ENCODE assay signal across 8 mouse cellular contexts in genomic region chr1:36691271-36692155, GRCm38 (mm10). TPM values are rescaled to one million over a fixed set of nuclear protein-coding genes. Genes with fewer than 3 reads are reported as not detected.
DNase-seq lines count a peak whose midpoint lies in the region; ATAC-seq and TF ChIP-seq lines count a peak whose summit lies in the region.

Cox5b (plus strand) TSS chr1:36691449.

- H3K9me3 ChIP-seq in hindbrain, postnatal 0 days (ENCODE audit: low read length) = no peaks in the 10 kb centered on the region

- no peak for TF ChIP-seq CTCF in gastrocnemius, adult 2 months (IDR thresholded peaks at IDR 0.05)
- no peak for TF ChIP-seq CTCF in hindbrain, postnatal 0 days (IDR thresholded peaks at IDR 0.05; ENCODE audit: low read depth)
- no peak for TF ChIP-seq CTCF in left cerebral cortex, adult 2 months (IDR thresholded peaks at IDR 0.05)

- H3K4me3 ChIP-seq in gastrocnemius, adult 2 months = peak within 1 kb of the TSS; percentile 92
- peak within 1 kb of the TSS; percentile 57 for H3K4me3 ChIP-seq in hindbrain, postnatal 0 days (ENCODE audit: low read length)
- H3K4me3 ChIP-seq in left cerebral cortex, adult 2 months = peak within 1 kb of the TSS; percentile 85

- H3K27ac ChIP-seq in gastrocnemius, adult 2 months = peak within 1 kb of the TSS; percentile 95
- H3K27ac ChIP-seq in hindbrain, postnatal 0 days = peak within 1 kb of the TSS; percentile 70
- peak within 1 kb of the TSS; percentile 94 for H3K27ac ChIP-seq in left cerebral cortex, adult 2 months

- peaks cover 12% of the 10 kb centered on the region; the same call in 1 of the 2 replicates for H3K36me3 ChIP-seq in hindbrain, postnatal 0 days (ENCODE audit: insufficient read depth, low read length)

- H3K4me2 ChIP-seq in hindbrain, postnatal 0 days (ENCODE audit: low read depth, low read length) = peak within 1 kb of the TSS; percentile 72

- H3K27me3 ChIP-seq in hindbrain, postnatal 0 days (ENCODE audit: insufficient read depth, low read length) = no peaks in the 10 kb centered on the region

- ATAC-seq in common myeloid progenitor, adult 5-6 weeks (replicated peaks; ENCODE audit: low read depth, poor library complexity, severe bottlenecking) = peak; percentile 98
- peak; percentile 96 for ATAC-seq in hindbrain, postnatal 0 days
- ATAC-seq in megakaryocyte, adult 5-6 weeks (ENCODE audit: poor library complexity, severe bottlenecking) = peak; percentile 98

- intact Hi-C loops in gastrocnemius, adult 2 months (cut with DNase I) = no loop called here
- intact Hi-C loops in left cerebral cortex, adult 2 months (cut with DNase I) = loop anchor here (5.0 kb wide), 1 partner anchor 324 kb away; the partner anchor contains the start of gene Kansl3

- DNase-seq in ZHBTc4 (ENCODE audit: low read depth, low spot score) = peak; percentile 99
- DNase-seq in gastrocnemius, adult 2 months = peak; percentile 99
- peak; percentile 99 for DNase-seq in hindbrain, postnatal 0 days (ENCODE audit: low spot score)
- peak; percentile 95 to 96 for DNase-seq in left cerebral cortex, adult 2 months (ENCODE audit: extremely low spot score in 1 of 2, low spot score in 2 of 2)
- peak; percentile 96 to 97 for DNase-seq in right cerebral cortex, adult 2 months (ENCODE audit: low spot score in 2 of 2)
- peak; percentile 98 for DNase-seq in urinary bladder, postnatal 14 days (ENCODE audit: low spot score)

- whole genome bisulfite sequencing in hindbrain, postnatal 0 days = under 1% methylated on average over 68 of the region's 68 CpGs

- H3K9ac ChIP-seq in hindbrain, postnatal 0 days (replicated peaks; ENCODE audit: low read length) = peak within 1 kb of the TSS; percentile 78

- H3K4me1 ChIP-seq in hindbrain, postnatal 0 days (ENCODE audit: insufficient read depth, low read length) = peaks cover 6% of the 10 kb centered on the region

RNA-seq across cellular contexts. Expression of gene Cox5b, which starts in this region (rescaled TPM):
- total RNA-seq in common myeloid progenitor, adult 5-6 weeks (2017) = 326 and 756 TPM in 2 replicates
- 1,000 to 10,000 TPM; 1,153 to 1,545 TPM for total RNA-seq in gastrocnemius, adult 2 months (2021)
- total RNA-seq in hindbrain, postnatal 0 days (2014; rRNA removed) = 346 and 404 TPM in 2 replicates
- polyA plus RNA-seq in hindbrain, postnatal 0 days (2015; fragmentation: Nextera tagmentation; extraction: Ambion mirVana) = 977 and 1,021 TPM in 2 replicates
- 100 to 1,000 TPM; 533 to 600 TPM for total RNA-seq in left cerebral cortex, adult 2 months (2021)
- total RNA-seq in megakaryocyte, adult 5-6 weeks (2015) = 370 and 491 TPM in 2 replicates
- total RNA-seq in megakaryocyte, adult 5-6 weeks (2017) = 820 and 835 TPM in 2 replicates

Comparison
In these comparisons a context has a peak if more than half of its experiments do, and no peak if none do; other contexts are left out.
1. Peak in every context shown above with its lines: DNase-seq, ATAC-seq, H3K4me3 ChIP-seq and H3K27ac ChIP-seq.